Mouse (Mus musculus): Measurements from ENCODE around the gene Sbds. TPM values are rescaled to one million over a fixed set of nuclear protein-coding genes. Genes with fewer than 3 reads are reported as not detected.

The Sbds gene
- total RNA-seq (2023) = 10 to 100 TPM; 78.5 to 85.1 TPM

DNA sequence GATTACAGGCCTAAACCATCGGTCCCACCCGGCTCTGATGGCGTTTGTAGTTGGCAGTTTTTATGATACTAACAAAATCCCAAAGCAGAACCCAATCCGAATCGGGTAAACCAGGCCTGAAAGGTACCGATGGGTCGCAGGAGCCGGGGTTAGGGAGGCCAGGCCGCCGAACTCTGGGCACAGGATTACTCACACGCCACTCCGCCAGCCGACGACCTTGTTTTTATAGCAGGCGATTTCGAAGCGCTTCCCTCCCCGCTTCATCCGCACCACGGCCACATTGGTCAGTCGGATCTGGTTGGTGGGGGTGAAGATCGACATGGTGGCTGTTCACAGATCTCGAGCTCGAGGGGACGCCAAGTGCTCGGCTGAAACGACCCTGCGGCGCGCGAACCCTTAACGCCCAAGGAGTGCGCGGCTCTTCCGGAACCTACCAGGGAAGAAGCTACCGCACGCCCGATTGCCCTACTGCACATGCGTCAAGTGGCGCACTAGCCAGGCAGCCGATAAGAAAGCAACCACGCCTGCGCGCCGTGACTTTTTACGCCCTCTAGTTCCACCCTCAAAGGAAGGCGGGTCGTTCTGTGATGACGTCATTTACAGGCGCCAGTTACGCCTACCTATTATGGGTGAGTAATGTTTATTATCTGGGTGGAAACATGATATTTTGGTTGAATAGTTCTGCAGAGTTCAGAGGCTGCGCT is at the start of gene Sbds, which contains the start of gene Tyw1:
TSS of gene Sbds (minus strand) at position 514 of the 704 bp plus-strand sequence.
TSS of gene Tyw1 (plus strand) at position 603 of the 704 bp plus-strand sequence.

DNA sequence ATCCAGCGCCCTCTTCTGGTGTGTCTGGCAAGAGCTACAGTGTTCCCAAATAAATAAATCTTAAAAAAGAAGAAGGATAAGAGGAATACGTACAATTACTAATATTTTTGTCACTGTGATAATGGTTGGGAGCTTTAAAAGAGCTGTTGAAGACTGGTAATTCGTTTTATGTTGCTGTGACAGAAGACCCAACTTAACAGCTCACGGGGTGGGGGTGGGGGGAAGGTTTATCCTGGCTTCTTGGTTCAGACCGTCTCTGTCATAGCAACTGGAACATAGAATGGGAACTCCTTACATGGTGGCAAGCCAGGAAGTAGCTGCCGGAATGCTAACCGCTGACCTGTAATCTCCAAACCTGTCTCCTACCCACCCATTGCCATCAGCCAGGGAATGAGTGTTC is 38.5 kb downstream of the Sbds start, which contains the start of gene Tmem248:
TSS of gene Tmem248 (plus strand) at position 301 of the 400 bp plus-strand sequence.

Other genes with a start within 250 kb of the Sbds start
- gene Asl, start 226.3 kb downstream of the Sbds start, total RNA-seq (2023) = 10 to 100 TPM; 34.6 to 37.9 TPM
- 10 to 100 TPM; 26.2 to 31.1 TPM for gene Crcp, start 226.2 kb downstream of the Sbds start, total RNA-seq (2023)
- gene Tpst1, start 182.2 kb downstream of the Sbds start, total RNA-seq (2023) = 10 to 100 TPM; 11.9 to 12.0 TPM
- 1 to 10 TPM; 2.6 to 3.6 TPM for gene Kctd7, start 110.7 kb downstream of the Sbds start, total RNA-seq (2023)
- 10 to 100 TPM; 71.8 to 82.7 TPM for gene Rabgef1, start 83.7 kb downstream of the Sbds start, total RNA-seq (2023)
- gene Tmem248, start 38.4 kb downstream of the Sbds start, total RNA-seq (2023) = 10 to 100 TPM; 67.9 to 69.7 TPM
- gene Tyw1, start 89 bp upstream of the Sbds start, total RNA-seq (2023) = 10 to 100 TPM; 20.0 to 20.8 TPM
- not detected for gene Caln1, start 113.9 kb upstream of the Sbds start, total RNA-seq (2023)
- gene A330070K13Rik, start 129.1 kb upstream of the Sbds start, total RNA-seq (2023) = not detected

Measured in monocyte, adult 59 days (primary cell).